Mouse (Mus musculus) adrenal gland, adult 2 months (tissue): ENCODE data around the gene Tpo. TPM values are rescaled to one million over a fixed set of nuclear protein-coding genes. Genes with fewer than 3 reads are reported as not detected.

ENCODE experiments used
- DNase-seq: peaks from one replicate; pipeline ENCODE4 v3.0.0; 2021
- polyA plus RNA-seq: library from polyadenylated mRNA; depleted of rRNA; stranded (reverse); fragments of >200 nt; gene quantifications from 2 replicates; pipeline ENCODE4 v1.2.3, GENCODE M21; 2012
- total RNA-seq, 2 experiments: library from RNA; stranded (reverse); gene quantifications; 2 replicates each; pipeline ENCODE4 v1.2.3; 2021

Tpo gene
- total and polyA plus RNA-seq, 3 experiments, result 0.03 TPM; not detected in 2

DNA sequence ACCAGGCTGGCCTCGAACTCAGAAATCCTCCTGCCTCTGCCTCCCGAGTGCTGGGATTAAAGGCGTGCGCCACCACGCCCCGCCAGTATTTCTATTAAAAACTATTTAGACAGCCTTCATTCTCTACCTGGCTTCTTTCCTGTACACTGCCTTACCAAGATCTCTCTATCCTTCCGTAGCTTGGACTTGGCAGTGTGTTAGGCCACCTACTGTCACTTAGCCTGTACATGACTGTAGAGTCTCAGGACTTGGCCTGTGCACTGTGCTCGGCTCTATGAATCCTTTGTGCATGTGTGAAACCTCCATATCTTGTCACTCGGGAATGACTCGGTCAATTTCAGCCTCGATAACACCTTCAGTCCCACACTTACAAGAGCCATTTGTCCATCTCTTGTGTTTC, 55.4 kb downstream of the Tpo start:
- DNase-seq, result no peak

DNA sequence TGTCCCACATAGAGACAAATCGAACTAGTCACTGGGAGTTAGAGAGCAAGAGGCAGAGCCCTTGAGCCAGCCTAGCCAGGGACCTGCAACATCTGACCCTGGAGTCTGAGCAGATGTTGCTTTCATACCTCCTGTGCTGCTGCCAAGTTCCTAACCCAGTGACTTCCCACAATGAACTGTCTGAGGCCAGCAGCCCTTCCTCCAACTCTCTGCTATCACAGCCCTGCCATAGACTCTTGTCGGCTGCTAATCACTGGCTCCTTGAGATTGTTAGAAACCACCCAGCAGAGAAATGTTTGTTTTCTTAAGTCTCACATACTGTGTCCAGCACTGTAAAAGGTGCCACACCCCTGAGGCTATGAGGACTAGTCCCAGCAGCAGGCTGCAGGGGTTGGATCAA, 56.1 kb downstream of the Tpo start:
- DNase-seq, result no peak

- DNase-seq, result no peak
Measured at GRCm38 (mm10) chr12:30069321-30069720, 63.1 kb downstream of the Tpo start.

GRCm38 (mm10) chr12:30067806-30068205, 64.6 kb downstream of the Tpo start:
- DNase-seq, result no peak

- DNase-seq, result no peak
Measured at GRCm38 (mm10) chr12:30062118-30062505, 70.3 kb downstream of the Tpo start.

- DNase-seq, result no peak
Measured at GRCm38 (mm10) chr12:30061503-30062117, 70.8 kb downstream of the Tpo start.

GRCm38 (mm10) chr12:30058044-30058443, 74.4 kb downstream of the Tpo start:
- no peak for DNase-seq

DNA sequence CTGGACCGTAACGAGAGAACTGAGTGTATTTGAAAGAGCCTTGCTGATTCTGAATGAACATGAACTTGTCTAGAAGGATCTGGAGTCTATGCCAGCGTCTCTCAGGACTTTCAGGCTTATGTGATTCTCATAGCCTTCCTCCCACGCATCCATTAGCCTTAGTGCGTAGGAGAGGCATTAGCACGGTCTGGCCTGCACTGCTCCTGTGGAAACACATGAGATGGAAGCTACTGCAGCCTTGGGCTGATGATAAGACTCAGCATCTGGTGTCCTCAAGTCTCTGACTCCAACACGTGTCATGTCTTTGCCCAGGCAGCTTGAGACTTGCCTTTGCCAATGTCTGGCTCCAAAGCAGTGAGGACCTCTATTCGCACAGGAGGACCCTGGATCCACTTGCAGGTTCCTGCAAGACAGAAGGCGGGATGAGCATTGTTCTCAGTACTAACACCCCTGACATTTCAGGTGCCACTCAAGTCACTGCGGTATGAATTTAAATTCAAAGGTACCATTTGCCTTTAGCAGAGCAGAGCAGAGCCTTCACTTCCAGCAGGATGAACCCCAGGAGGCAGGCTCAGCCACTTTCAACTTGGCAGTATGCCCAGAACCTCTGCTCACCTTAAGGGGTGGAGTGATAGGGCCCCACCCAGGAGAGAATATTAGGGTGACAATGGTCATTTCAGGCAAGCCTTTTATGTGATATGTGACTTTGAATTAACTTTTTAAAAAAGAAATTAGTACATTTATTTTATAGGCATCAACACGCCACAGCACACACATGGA, 77.5 kb downstream of the Tpo start:
- no peak for DNase-seq

DNA sequence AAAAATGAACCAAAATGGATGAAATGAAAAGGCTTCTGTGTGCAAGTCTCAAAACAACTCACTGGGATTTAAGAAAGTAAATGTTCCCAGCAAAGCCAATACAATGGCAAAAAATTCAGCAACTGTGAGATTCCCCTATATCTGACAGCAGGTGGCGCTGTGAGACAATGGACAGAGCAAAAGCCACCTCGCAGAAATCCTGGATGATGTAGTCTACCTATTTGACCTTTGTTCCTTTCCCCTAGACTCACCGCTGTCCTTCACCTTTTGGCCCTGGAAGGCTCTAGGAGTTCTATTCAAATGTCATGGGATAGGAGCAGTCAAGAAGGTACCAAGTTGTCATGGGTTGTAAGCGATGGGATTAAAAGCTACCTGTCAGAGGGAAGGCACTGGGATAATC, 82.2 kb downstream of the Tpo start:
- DNase-seq, result peak; percentile 42

DNA sequence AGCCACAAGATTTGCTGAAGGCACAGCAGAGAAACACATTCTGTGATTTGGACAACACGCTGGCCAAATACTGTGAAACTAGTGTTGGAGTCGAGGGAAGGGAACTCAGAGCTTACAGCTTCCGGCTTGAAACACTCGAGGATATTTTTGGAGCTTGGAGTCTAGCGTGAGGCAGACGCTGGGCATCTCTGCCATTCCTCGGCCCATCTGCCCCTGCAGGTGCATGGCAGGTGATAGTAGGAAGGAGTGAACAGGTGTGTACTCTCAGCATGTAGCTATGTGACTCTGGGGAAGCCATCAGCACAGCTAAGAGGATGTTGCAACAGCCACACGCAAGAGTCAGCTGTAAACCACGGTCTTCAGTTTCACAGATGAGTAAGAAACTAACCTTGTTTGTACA, 82.6 kb downstream of the Tpo start:
- DNase-seq, result no peak

GRCm38 (mm10) chr12:30048848-30049247, 83.6 kb downstream of the Tpo start:
- no peak for DNase-seq

GRCm38 (mm10) chr12:30040150-30040549, 92.3 kb downstream of the Tpo start:
- peak; percentile 54 for DNase-seq

GRCm38 (mm10) chr12:30039565-30039964, 92.9 kb downstream of the Tpo start:
- DNase-seq, result peak; percentile 56

DNA sequence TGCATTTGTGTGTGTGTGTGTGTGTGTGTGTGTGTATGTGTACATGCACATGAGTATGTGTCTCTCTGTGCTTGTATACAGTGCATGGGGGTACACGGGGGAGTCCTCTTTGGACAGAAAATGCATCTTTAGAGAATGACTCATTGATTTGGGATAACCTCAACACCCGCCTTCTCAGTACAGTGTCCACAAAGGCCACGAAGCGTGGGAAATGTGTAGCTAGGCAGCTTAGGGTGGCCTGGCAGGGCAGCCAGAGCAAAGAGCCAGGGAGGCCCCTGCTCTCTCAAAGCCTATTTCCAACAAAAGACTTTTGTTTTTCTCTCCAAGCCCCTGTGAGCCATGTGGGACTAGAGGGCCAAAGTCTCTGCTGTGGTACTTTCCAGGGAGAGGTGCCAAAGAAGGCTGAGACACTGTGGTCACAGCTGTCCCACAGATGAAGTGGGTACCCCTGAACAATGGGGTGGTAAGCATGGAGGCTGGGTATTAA, 95.8 kb downstream of the Tpo start:
- no peak for DNase-seq

DNA sequence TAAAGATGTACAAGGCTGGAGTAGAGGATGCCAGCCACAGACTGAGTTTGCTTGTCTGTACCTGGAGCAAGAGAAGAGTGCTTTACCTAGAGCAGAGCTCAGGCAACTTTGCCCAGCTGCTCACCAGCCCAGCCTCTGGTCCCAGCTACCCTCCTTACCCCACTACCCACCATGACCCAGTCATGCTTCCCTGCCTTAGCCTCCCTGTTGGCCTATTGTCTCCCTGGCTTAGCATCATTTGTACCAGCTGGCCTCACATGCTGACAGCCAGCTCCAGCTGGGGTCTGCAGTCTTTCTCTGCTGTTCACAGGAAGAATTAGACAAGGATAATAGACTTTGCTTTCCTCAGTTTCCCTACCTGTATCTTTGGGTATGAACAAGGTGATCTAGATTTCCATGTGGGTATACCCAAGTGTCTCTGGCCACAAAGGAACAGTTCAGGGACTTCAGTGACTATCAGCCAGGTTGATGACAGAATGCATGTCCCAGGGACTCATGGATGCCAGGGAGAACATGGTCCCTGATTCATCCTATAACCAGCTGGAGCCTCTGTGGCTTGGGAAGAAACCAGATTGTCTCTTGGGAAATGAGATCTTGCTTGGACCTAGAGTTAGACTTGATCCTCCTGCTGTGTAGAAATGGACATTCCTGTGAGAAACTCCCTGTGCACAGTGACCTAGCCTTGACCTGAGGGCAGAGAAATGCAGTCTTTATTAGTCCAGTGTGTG, 96.4 kb downstream of the Tpo start:
- no peak for DNase-seq

DNA sequence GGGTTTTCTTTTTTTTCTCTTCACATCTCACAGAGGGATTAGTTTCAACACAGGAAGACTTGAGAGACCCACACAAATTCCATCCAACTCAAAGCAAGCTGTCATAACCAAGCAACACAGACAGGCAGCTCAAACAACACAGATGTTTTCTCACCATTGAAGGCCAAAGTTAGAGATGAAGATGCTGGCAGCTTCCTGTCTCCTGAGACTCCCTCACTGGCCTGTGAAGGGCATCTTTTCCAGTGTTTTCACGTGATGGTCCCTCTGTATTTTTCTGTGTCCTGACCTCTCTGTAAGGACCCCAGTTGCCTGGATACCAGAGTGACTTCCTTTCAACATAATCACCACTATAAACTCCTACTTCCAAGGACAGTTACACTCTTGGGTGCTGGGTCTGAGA, 97.0 kb downstream of the Tpo start:
- no peak for DNase-seq

- no peak for DNase-seq
Measured at GRCm38 (mm10) chr12:30034681-30035080, 97.7 kb downstream of the Tpo start.

GRCm38 (mm10) chr12:30030571-30030970, 101.9 kb downstream of the Tpo start:
- DNase-seq, result no peak

- DNase-seq, result no peak
Measured at GRCm38 (mm10) chr12:30029111-30029510, 103.3 kb downstream of the Tpo start.

GRCm38 (mm10) chr12:30027721-30028340, 104.6 kb downstream of the Tpo start:
- DNase-seq, result no peak

- peak; percentile 29 for DNase-seq
Measured at GRCm38 (mm10) chr12:30024264-30024825, 108.1 kb downstream of the Tpo start.

GRCm38 (mm10) chr12:30023491-30023890, 108.9 kb downstream of the Tpo start:
- peak; percentile 54 for DNase-seq
